Mouse (Mus musculus): Measurements from ENCODE around the gene C2cd3. TPM values are rescaled to one million over a fixed set of nuclear protein-coding genes. Genes with fewer than 3 reads are reported as not detected.
A peak's percentile ranks its signal among the peaks of the same experiment; 100 is the strongest.

C2cd3 gene
- total RNA-seq, 2 experiments from 2014 or later = 5.5 to 6.0 TPM

DNA sequence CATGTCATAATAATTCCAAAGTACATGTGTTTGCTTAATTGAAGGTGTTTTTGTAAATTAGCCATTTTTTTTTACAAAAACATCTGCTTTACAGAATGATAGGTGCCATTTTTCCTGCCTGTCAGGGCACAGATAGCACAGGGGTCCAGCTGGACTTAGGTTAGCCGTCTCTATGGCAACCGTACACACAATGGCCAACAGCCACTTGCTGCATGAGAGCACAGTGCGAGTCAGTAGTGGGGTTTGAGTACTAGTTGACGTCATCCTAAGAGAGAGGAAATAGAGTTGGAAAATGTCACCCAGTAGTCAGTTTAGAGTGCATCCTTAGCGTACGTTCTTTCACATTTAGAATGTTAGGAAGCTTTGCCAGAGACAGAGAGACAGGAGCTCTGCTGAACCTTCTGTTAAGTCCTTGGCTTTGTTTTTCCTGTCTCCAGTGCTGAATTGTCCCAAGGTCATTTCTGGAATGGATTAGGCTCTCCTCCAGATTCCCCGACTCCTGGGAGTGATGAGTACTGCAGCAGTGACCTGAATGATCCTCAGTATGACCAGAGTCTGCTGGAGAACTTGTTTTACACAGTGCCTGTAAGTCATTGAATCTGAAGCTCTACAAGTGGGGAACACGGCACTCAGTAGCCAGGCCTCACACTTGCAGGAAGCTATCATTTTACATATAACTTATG, 27.3 kb downstream of the C2cd3 start:
- peak; percentile 11 for DNase-seq
- intact Hi-C loops (cut with DNase I; ENCODE audit: low total_unique reads) = no loop called here

DNA sequence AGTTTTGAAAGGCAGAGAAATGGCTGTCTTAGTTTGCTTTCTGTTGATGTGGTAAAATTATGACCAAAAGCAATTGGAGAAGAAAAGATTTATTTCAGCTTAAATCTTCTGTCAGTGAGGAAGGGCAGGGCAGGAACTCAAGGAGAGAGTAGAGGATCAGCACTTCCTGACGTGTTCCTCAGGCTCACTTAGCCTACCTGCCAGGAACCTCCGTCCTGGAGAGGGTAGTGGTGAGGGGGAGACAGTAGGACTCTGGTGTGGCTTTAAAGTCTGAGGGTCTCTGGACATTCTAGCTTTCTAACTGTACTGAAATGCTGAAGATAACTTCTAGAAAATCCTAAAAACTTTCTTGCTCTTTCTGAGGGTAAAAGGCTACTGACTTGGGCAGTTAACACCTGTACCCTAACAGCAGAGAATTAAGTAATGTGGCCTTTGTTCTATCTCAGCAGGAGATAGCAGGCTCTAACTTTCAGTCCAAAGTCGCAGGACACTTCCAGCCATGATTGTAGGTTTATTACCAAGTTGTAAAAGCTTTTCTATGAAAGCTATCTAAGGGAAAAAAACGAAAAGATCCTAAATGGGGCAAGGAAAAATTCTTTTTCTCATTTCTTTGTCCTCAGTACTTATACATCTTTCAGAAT, 29.0 kb downstream of the C2cd3 start:
- no peak for DNase-seq
- intact Hi-C loops (cut with DNase I; ENCODE audit: low total_unique reads) = no loop called here

DNA sequence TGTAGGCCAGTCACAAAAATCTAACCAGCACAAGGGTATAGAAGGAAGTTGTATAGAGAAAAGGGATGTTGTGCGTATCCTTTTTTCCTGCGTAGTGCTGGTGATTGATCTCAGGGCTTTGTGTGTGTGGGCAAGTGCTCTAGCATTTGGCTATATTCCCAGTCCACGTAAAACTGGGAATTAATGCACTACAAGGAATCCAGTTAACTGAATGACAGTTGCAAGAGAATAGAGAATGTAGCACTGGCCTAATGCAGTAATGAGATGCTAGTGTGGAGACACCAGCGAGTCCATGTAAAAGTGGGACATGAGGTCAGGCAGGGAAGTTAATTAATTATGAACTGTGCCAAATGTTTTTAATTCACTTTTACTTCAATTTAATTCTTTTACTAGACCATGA, 30.7 kb downstream of the C2cd3 start:
- intact Hi-C loops (cut with DNase I; ENCODE audit: low total_unique reads) = no loop called here
- DNase-seq = no peak

DNA sequence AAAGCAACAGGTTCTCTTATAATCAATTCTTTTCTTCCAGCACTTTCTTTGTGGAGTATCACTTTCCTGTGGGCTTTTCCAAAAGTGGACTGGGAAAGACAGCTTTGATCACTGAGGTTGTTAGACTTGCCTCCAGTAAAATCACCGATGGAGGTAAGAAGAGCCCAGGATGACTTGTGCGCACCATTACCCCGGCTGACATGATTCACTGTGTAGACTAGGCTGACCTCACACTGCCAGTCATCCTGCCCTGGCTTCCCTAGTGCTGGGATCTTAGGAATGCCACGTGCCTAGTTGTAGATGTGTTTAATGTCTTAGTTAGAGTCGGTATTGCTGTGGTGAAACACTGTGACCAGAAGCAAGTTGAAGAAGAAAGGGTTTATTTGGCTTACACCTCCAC, 35.6 kb downstream of the C2cd3 start:
- DNase-seq = no peak
- intact Hi-C loops (cut with DNase I; ENCODE audit: low total_unique reads) = no loop called here

DNA sequence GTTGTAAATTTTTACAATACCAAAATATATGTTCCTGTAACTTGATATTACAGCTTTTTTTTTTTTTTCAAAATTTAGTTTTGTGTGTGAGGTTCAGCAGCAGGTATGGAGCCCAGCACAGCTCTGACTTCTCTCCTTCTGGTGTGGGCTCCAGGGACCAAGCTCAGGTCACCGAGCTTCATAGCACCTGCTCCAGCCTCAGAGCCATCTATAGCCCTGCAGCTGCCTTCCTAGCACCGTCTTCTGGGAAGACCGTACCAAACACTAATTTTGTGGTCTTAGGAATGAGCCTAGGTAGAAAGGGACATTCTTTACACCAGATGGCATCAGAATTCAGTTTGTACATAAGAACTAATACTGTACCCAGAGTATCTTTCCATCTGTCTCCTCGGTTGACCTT, 36.7 kb downstream of the C2cd3 start:
- intact Hi-C loops (cut with DNase I; ENCODE audit: low total_unique reads) = no loop called here
- no peak for DNase-seq

DNA sequence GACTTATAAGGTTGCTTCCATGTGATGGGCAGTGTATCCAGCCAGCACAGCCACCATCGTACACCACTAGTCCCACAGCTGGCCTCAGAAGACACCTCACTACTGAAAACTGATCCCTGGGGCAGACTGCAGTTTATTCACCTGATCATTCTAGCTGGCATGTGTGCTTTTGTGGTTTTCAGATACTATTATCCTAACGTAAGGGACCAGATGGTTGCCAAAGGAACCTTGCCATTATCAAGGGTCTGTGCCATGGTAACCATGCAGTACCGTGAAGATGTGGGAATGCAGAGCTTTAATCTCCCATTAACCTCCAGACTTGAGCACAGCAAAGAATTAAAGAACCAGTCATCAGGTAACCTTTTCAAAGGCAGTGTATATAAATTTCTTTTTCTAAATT, 53.8 kb downstream of the C2cd3 start:
- intact Hi-C loops (cut with DNase I; ENCODE audit: low total_unique reads) = no loop called here

DNA sequence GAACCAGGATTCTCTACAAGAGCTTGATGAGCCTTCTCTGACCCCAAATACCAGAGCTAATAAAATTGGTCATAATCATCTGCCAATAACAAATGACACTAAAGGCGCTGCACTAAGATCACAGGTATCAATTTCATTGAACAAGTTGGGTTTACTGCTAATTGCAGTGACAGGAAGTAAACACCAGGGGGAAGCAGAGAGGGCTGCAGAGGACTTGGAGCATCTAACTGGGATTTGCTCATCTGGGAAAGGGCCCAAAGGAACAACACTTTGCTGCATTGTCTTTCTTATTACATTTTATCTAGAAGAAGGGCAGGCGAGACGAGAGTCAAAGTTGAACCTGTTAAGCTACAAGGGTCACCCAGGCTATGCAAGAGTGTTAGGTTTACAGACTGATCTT, 57.1 kb downstream of the C2cd3 start:
- DNase-seq = peak; percentile 58
- intact Hi-C loops (cut with DNase I; ENCODE audit: low total_unique reads) = no loop called here

More for the DNA sequence above, 53.8 kb downstream of the C2cd3 start:
- no peak for DNase-seq

DNA sequence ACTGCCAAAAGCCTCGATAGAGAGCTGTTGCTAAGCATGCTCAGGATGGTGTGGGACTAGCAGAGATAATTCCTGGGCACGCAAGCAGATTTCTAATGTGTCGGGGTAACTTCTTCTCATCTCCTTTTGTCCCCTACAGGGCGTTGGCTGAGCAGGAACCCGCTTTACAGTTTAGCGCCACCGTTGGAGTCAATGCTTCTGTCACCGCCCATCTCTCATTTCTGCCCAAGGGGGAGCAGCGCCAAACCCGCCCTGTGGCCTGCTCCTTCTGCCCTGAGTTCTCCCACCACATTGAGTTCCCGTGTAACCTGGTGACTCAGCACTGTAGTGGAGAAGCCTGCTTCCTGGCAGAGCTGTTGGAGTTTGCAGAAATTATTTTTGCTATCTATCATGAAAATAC, 57.9 kb downstream of the C2cd3 start:
- DNase-seq = no peak
- intact Hi-C loops (cut with DNase I; ENCODE audit: low total_unique reads) = no loop called here

DNA sequence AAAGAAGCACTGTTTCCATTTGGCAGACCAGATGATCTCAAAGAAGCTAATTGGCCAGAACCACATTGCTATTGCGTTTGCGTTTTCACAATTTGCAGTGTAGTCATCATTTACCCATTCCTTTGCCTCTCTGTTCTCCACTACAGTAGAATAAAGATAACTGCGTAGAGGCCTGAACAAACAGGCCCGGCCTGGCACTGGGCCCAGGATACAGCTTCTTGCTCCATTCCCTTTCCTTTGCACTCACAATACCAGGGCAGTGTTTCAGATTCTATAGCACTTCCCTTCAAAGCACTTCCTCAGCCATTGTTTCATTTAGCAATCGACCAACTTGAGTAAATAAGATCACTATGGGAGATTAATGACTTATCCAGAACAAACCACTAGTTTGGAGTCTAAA, 59.1 kb downstream of the C2cd3 start:
- intact Hi-C loops (cut with DNase I; ENCODE audit: low total_unique reads) = no loop called here
- peak; percentile 37 for DNase-seq

DNA sequence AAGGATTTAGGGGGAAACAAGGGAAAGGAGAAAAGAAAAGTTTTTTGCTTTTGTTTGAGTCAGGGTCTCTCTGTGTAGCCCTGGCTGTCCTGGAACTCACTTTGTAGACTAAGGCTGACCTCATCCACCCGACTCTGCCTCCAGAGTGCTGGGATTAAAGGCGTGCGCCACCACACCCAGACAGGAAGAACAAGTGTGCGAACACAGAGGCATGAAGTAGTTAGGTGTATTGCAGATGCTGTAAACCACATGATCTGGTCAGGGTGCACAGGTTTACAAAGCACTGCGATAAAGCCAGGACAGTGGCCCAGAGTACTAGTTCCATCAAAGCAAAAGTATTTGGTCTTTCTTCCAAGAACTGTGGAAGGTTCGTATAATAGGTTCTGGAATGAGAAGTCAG, 61.3 kb downstream of the C2cd3 start:
- intact Hi-C loops (cut with DNase I; ENCODE audit: low total_unique reads) = no loop called here
- no peak for DNase-seq

DNA sequence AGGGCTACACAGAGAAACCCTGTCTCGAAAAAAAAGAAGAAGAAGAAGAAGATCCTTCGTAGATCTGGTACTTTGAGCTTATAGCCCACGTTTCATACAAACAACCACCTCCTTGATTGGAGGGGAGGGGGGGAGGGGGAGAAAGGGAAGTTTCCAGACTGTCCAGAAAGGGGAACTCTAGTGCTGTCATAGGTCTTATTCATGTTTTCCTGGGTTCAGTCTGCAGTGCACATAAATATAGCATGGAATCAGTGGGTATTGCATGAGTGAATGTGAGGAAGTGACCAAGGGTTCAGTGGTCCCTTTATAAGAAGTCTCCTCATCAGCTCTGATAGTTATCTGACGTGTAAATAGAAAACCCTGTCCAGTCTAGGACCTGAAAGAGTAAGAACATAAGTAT, 71.7 kb downstream of the C2cd3 start:
- intact Hi-C loops (cut with DNase I; ENCODE audit: low total_unique reads) = no loop called here
- no peak for DNase-seq

DNA sequence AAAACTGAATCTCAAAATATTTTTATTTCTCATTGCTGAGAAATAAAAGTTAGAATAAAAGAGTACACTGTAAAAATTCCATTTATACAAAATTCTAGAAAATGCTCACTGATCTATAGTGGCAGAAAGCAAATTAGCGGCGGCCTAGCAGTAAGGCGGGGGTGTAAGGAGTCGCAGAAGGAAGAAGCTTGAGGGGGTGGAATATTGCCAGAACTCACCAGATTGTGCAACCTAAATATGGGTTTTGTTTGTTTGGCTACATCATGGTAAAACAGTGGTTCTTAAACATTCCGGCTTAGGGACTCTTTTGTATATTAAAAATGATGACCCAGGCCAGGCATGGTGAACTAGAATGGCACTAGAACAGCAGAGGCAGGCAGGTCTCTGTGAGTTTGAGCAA, 74.2 kb downstream of the C2cd3 start:
- intact Hi-C loops (cut with DNase I; ENCODE audit: low total_unique reads) = no loop called here
- DNase-seq = no peak

DNA sequence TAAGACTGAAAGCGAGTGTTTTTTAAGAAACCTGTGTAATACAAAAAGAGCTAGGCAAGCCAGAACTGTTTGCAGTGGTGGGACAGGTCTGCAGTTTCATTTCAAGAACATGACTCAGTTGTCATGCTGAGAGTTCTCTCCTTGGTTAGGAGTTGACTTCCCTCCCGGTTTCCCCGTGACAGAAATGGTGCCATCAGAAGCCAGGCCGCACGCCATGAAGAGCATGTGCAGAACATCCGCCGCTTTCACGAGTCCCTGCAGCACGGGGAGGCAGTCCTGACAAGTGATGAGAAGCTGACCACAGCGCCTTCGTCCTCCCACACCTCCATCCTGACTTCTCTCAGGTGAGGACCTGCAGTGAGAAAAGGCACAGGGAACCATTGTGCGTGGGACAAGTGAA, 76.5 kb downstream of the C2cd3 start:
- DNase-seq = no peak
- intact Hi-C loops (cut with DNase I; ENCODE audit: low total_unique reads) = no loop called here

DNA sequence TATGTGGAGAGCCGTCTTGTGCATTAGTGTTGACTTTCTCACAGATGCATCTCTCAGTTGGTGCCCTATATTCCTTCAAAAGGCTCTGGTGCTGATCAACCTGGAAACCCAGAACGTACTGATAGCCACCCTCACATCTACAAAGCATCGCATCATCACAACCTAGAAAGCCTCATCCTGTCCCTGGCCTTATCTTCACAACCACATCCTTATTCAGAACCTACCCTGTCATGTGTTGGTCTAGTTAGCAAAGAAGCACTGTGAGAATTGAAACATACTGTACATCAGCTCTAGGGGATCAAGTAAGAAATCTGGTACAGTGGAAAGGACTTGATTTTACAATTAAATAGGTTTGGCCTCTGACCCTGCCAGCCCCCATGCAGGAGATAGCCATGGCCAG, 77.0 kb downstream of the C2cd3 start:
- DNase-seq = no peak
- intact Hi-C loops (cut with DNase I; ENCODE audit: low total_unique reads) = no loop called here

DNA sequence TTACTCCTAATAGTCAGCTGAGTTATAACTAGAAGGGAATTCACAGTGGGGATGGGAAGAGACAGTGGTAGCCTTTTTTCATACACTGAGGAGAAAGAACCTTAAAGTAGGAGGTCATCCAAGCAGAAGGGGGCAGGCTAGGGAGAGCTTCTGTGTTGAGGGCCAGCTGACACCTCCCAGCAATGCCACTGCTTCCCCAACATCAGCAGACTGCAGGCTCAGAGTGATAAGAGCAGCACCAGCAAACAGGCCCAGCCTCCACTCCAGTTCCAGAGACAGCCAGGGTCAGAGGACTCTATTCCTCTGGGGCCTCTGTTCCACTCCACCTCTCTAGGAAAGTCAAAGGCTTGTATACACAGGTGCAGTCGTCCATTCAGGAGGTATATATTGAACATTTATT, 86.1 kb downstream of the C2cd3 start:
- DNase-seq = no peak
- intact Hi-C loops (cut with DNase I; ENCODE audit: low total_unique reads) = no loop called here

DNA sequence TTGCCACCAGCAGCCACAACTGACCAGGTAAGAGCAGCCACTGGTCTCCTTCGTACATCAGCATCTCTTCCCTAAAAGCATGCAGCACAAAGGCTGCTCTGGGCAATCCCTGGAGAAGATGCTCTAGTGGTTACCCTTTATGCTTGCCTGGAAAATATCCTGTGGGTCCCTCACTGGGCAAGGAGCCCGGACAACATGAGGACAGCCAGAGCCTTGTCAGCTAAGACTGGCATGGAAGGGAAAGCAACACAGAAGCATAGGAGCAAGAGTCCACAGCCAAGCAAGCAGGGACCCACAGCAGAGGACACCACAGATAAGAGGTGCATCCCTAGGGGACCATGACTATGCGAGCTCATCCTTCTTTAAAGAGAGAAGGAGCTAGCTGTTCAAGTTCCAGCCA, 87.8 kb downstream of the C2cd3 start:
- no peak for DNase-seq
- intact Hi-C loops (cut with DNase I; ENCODE audit: low total_unique reads) = no loop called here

DNA sequence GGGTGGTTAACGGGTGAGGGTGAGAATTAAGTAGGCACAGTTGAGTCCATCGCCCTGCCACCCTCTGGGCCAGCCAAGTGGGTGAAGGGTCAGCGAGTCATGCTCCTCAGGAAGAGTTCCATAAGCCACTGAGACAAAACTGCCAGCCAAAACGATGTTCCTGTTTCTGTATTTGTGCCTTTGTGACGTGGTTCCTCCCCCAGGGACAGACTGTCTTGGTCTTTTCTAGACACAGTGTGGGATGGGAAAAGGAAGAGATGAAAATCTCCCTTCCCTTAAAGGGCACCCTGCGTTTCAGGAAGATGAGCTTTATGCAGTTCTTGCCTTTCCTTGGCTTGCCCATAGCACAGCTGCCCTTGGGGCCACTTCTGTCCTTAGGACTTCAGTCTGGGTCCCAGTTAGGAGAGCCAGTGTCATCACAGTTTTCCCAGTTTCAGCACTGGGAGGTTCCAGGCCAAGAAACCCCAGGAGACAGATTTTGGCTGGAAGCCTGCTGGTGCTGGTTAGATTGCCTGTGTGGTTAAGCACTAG, 89.7 kb downstream of the C2cd3 start:
- intact Hi-C loops (cut with DNase I; ENCODE audit: low total_unique reads) = no loop called here
- peak; percentile 55 for DNase-seq

DNA sequence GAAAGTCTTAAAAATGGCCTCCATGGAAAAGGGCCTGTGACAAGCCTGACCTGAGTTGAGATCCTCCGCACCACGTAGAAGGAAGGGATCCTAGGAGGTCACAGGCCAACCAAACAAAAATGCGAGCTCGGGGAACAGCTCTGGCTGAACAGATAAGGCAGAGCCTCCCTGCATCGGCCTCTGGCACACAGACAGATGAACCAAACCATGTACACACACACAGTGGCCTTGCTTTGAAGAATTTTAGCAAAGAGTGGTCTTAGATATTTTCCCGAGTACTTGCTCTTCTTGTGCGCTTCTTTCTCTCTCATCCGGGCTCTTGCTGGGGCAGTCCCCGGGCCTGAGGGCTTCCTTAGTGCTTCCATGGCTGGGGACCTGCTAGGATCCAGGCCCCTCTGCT, 91.2 kb downstream of the C2cd3 start:
- intact Hi-C loops (cut with DNase I; ENCODE audit: low total_unique reads) = no loop called here
- no peak for DNase-seq

DNA sequence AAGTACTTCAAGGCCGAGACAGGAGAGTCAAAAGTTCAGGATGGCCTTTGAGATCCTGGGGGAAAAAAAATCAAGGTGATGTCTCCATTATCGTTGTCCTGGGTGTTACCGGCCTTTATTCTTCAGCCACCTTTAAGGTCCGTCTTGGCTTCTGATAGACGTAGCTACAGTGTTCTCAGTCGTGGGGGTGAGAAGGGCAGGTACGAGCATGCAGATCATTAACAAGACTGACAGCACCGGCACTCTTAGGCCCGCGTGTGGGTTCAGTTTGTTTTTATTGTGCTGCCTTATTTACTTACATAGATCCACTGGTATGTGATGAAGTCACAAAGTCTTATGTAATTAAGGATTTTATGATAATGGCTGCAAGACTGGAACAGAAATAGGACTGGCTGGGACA, 91.7 kb downstream of the C2cd3 start:
- no peak for DNase-seq
- intact Hi-C loops (cut with DNase I; ENCODE audit: low total_unique reads) = no loop called here

DNA sequence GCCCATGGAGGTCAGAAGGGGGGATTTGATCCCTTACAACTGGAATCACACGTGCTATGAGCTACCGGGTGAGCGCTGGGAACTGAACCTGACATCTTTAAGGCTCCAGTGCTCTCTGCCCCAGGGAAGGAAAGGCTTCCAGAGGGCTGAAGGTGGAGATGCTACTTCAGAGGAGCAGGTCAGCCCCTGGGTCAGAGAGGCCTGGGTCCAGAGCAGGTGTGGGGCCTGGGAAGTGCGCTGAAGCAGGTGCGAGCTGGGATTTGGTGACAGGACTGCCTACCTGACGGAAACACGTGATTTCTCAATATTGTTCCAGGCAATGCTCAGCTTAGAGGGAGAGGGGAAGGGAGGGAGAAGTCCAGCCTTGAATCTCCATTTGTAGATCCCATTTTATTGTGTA, 92.2 kb downstream of the C2cd3 start:
- no peak for DNase-seq
- intact Hi-C loops (cut with DNase I; ENCODE audit: low total_unique reads) = no loop called here

DNA sequence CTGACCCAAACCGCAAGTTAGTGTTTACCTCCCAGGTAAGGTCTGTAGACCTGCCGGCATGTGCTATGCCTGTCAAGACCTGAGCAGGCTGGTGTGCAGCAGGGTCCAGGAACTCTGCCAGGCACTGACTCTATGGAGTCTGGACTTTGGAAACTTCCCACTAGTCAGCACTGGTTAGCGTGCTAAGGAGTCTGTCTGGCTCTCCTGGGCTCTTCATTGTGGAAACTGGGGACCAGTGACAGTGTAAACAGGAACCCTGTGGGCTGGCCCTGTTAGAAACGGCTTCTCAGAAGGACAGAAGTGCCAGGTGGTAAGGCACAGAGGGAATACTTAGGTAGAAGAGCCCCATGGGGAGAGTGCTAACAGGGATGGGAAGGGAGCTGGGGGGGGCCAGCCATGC, 93.2 kb downstream of the C2cd3 start:
- intact Hi-C loops (cut with DNase I; ENCODE audit: low total_unique reads) = no loop called here
- DNase-seq = peak; percentile 38

All from gastrocnemius, postnatal 14 days (tissue).